Mouse (Mus musculus) gastrocnemius, postnatal 10 days (tissue): ENCODE measurements at regions not wholly inside any gene's neighbourhood (a gene's known extent, or its start where the extent isn't known, plus 50 kb on each side); places are given as distances from the start of the nearest gene placed in this dataset.

Source experiments
- DNase-seq: peaks from one replicate; pipeline ENCODE4 v3.0.0; 2021; ENCODE audit warnings: mixed read lengths

DNA sequence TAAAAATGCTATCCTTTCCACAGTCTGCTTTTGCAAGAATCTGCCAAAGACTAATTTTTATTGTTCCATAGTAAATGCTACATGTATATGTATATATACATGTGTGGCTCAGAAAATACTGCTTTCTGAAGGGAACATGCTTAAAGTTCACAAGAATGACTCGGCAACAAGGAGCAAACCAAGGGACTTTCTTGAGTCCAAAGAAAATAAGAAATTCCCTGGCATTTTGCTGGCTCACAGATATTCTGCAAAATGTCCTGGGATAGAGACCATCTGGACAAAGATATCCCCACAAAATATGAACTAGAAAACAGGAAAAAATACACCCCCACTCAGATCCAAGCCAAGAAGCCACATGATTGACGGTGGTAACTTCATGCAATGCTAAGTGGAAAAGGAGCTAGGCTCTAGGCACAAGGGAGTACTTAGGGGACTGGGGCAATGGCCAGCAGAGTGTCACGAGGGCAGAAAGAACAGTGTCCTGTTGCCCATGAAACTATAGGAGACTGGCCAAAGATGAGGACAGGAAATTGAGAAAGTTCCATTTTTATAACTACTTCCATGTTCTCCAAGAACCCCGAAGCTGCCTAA is 274.3 kb upstream of the Acvr2a start:
- DNase-seq: no peak

DNA sequence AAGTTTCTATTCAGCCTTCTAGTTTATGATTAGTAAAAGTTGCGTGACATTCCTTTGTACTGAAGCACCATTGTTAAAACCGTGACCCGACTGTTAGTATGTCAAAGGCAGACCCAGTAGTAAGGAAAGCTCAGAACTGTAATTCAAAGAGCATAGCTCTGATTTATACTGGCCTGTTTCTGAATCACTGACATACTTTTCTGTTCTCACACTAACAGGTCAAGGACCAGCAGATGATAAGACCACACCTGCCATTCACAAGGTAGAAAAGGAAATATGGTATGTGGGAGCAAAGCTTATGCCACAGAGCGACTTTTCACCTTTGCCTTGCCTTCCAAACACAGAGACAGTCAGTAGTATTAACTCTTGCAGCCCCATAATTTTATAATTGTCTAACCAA is 269.5 kb upstream of the Acvr2a start:
- no peak for DNase-seq

GRCm38 (mm10) chr2:48545072-48545471 is 268.8 kb upstream of the Acvr2a start:
- DNase-seq: no peak

GRCm38 (mm10) chr2:48545679-48546078 is 268.2 kb upstream of the Acvr2a start:
- no peak for DNase-seq

- DNase-seq: no peak
Measured at GRCm38 (mm10) chr2:48546194-48546593, 267.7 kb upstream of the Acvr2a start.

GRCm38 (mm10) chr2:48556600-48556999 is 257.3 kb upstream of the Acvr2a start:
- DNase-seq: no peak

- no peak for DNase-seq
Measured at GRCm38 (mm10) chr2:48557123-48557522, 256.8 kb upstream of the Acvr2a start.

GRCm38 (mm10) chr2:48558641-48559040 is 255.3 kb upstream of the Acvr2a start:
- DNase-seq: no peak

DNA sequence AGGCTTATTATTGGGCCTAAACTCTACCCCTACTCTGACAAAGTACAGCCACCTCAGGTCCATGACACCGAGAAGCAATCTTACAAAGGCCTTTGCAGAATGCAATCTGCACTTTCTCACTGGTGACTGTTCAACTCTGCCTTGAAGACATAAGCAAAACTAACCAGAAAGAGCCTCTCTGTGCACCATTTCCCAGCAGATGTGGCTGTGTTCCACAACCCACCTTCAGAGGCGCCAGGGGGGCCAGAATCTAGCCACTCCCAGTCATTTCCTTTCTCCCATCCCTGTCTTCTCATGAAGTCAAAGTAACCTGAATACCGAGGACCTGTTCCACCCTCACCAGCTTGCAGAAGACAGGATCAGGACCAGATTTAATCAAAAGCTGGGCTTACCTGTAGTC is 250.3 kb upstream of the Acvr2a start:
- no peak for DNase-seq

DNA sequence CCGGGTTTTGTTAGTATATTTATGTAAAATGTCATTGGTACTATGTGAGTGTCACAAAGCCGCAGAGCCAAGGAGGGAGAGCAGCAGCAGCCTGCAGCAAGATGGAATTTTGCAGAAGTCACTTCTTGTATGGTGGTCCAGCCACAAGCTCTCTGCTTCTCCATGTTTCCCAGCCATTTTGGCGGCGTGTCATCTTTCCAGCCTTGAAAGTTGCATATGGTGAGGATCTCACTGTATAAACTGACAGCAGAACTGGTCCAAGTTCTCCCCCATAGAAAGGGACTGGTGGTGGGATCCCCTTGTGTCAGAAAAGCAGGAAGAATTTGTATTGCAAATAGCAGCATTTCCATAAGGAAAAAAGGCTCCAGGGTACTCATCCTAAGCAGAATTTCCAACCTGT is 249.7 kb upstream of the Acvr2a start:
- DNase-seq: no peak

- no peak for DNase-seq
Measured at GRCm38 (mm10) chr2:48567871-48568270, 246.0 kb upstream of the Acvr2a start.

DNA sequence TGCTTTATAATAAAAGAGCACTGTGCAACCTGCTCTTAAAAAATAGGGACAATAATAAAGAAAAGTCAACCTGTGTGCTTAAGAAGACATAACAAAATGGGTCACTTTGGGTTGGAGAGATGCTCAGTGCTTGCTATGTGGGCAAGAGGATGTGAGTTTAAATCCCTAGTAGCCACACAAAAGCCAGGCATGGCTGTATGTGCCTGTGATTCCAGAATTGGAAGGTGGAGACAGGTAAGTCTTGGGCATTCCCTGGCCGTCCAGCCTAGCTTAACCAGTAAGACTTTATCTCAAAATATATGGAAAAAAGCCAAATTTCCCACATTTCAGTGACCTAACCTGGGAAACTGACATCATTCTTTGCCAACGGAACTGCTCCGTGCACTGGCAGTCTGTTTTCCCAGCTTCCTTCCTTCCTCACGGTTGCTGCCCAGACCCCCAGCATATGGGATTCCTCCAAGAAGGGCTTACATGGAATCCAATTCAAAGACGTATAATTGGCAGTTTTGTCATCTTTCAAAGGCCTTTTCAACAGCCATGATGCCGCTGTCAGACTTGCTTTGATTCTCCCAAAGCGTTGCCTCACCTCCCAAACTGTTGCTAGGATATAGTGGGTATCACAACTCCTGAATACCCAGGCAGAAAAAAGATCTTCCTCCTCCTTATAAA is 227.6 kb upstream of the Acvr2a start:
- DNase-seq: no peak

- no peak for DNase-seq
Measured at GRCm38 (mm10) chr2:48586831-48587169, 227.1 kb upstream of the Acvr2a start.

DNA sequence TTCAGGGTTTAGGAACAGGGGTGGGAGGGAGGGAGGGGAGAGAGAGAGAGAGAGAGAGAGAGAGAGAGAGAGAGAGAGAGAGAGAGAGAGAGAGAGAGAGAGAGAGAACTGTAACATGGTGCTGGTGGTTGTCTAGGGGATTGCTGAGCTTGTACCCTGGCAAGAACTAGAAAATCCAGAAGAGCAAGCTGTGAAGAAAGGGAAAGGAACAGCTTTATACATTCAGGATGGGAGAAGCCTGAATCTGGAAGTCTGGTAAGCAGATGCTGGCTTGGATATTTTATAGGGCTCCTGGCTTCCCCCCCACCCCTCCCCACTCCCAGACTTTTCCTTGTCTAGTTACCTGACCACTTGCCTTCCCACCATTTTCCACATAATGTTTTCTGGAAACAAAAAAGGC is 224.2 kb upstream of the Acvr2a start:
- DNase-seq: no peak

DNA sequence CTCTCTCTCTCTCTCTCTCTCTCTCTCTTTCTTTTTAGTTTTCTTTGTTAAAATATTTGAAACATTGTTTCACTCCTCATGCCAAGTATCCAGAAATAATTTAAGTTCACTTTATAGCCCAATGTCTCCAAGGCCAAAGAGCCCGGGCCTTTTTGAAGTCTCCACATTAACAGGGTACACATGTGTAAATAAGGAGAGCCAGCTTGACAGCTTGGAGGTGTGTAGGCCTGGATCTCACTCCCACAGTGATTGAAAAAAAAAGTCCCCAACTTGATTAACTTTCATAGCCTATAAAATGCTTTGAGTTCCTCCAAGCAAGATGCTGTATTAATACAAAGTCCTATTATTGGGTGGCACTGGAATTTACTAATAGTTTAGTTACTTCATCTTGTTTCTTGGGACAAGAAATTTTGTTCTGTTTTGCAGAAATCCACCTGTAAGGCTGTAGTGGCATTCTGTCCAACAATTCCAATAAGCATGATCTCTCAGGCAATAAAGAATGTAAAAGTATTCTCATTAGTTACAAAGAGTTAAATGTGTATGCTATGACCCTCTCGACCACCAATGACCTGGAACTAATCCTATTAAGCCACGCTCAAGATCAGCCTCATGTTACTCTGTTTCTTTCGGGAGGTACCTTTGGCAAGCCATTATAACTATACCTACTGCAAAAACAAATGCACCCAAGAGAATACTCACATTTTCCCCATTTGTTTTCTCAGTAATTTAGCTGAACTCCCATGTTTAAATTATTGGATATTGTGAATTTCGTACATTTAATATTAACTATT is 215.9 kb upstream of the Acvr2a start:
- DNase-seq: no peak

DNA sequence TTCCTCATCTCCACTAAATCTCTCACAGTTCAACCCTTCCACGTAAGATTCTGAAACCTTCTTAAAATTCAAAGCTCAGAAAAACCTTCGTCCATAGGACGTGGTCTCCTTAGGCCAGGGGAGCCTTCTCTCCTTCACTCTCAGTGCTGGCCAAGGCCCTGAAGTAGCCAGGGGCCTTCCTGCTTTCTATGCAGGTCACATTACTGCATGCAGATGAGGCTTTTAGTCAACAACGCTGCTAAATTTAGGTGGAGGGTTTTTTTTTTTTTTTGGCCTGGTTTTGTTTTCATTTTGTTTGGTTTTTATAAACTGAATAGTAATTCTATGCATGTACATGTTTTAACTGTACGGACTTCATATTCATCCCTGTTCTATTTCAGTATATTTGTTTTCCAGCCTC is 214.5 kb upstream of the Acvr2a start:
- no peak for DNase-seq

DNA sequence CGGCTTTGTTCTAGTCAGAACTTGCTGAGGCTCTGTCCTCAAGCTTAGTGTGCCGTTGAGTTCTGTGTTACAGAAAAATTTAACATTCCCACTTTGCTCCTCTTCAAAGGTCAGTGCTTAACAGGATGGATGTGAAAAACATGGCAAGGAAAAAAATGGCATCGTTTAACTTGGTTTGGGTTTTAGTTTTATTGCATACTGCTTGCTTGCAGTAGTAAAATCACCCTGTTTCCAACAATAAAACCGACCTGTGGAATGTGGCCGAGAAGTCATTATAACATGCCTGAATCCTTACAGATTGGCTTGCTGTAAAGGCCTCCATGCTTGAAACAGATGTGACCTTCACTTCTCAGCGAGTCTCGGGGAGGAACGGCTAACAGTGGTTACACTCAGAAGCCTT is 212.1 kb upstream of the Acvr2a start:
- DNase-seq: no peak

GRCm38 (mm10) chr2:48609466-48609865 is 204.4 kb upstream of the Acvr2a start:
- no peak for DNase-seq

GRCm38 (mm10) chr2:48612251-48612650 is 201.7 kb upstream of the Acvr2a start:
- DNase-seq: no peak

DNA sequence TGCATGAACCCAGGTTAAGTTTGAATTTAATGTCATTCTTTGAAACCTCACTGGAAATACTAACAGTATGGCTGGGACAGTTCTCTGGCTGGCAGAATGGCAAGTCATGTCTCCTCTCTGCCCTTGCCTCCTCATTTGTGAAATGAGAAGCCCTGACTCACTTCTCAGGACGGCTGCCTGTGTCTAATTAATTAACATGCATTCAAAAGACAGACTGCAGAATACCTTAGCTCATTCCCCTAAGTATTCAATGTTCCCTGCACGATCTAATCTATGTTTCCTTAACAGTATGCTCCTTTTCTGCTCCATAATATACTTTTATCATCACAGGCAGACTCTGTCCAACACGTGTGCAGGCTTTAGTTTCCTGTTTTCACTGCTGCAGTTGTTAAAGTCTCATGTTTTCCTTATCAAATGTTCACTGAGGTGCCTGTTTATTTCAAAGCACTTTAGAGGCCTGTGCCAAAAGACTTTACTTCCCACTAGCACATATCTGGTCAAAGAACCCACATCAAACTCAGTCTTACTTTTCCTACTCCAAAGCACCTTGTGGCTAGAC is 196.7 kb upstream of the Acvr2a start:
- DNase-seq: no peak

- DNase-seq: no peak
Measured at GRCm38 (mm10) chr2:48619042-48619441, 194.9 kb upstream of the Acvr2a start.

- no peak for DNase-seq
Measured at GRCm38 (mm10) chr2:48620815-48621214, 193.1 kb upstream of the Acvr2a start.

DNA sequence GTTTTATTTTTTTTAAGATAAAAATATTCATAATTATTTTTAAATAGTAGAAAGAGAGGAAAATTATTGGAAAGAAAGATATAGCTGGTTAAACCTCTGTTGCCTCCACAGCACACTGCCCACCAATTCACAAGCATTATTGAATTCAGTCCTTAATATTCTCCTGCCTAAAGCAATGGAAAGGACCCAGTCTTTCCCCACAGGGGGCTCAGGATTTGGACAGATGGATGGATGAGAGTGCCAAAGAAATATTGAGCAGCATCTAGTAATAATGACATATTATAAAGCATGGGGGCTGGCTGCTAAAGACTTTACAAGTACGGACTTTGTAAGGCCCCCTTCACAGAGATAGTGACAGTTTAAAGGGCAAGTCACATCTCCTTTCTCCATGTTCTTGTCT is 191.6 kb upstream of the Acvr2a start:
- no peak for DNase-seq

DNA sequence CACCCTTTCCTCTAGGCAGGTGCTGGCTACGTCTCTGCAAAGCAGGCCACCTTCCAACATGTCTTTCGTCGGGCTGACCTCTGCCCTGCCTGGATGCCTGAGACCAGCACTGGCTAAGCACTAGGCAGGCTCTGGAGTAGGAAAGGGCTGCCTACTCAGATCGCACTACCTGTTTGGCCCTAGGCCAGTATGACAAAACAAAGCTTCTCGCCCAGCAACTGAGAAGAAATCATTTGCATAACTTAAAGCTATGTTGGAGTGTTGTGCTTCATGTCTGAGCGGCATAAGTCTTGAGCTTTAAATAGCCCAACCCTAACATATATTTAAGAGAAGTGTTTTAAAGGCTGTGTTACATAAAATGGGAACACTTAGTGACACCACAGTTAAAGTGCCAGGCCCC is 189.9 kb upstream of the Acvr2a start:
- DNase-seq: peak; percentile 3
